Mouse (Mus musculus): ENCODE data around the gene Slc22a21. TPM values are rescaled to one million over a fixed set of nuclear protein-coding genes. Genes with fewer than 3 reads are reported as not detected.

Gene Slc22a21
- total RNA-seq, 2 experiments from 2014 or later, result 16.9 to 23.4 TPM

DNA sequence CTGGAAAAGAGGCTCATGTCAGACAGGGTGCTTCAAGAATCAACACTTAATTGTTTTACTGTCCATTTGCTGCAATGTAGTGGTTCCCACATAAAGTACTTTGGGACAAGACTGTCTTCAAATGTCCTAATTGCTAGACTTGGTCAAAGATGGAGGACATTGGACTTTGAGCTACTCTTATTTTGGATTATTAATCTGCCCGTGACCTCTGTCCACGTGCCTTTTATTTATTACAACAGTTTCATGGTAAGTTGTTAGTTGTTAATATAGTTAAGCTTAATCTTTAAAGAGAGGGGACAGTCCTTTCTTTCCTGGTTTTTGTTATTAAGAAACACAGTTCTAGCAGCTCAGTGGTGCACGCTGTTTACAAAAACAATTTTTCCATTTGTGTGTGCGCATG, 61.3 kb downstream of the Slc22a21 start:
- ATAC-seq (replicated peaks; ENCODE audit: low FRiP score, poor library complexity, severe bottlenecking), result no peak

DNA sequence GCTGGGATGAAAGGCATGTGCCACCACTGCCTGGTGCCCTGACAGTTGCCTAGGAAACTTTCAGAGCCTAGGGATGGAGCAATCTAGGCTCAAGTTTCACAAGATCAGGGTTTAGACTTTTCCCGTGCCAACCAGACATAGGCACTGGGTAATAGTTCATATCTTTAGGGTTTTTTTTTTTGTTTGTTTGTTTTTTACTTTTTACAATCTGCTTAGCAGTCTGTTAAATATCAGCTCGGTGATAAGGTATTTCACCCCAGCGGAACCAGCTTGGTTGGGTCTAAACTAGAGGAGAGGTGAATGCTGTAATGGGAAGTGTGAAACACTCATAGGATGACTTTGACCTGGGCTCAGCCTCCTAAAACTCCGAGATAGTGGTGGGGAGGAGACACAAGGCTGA, 69.1 kb downstream of the Slc22a21 start:
- no peak for ATAC-seq (replicated peaks; ENCODE audit: low FRiP score, poor library complexity, severe bottlenecking)

DNA sequence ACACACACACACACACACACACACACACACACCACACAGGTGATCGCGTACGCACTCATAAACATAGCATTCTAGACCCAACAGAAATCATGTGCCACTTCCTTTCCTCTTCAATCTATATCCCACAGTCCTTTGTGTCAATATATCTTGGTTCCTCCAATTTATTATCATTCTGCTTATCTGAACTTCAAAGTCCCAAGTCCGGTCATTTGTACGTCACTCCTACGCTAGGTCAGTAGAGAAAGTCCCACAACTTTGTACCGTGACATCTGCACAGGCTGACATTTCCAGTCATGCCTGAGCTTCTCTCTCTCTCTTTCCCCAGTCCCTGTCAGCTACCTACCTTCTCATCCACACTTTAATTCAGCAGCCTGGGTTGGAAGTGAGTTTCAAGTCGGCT, 71.4 kb downstream of the Slc22a21 start:
- no peak for ATAC-seq (replicated peaks; ENCODE audit: low FRiP score, poor library complexity, severe bottlenecking)

DNA sequence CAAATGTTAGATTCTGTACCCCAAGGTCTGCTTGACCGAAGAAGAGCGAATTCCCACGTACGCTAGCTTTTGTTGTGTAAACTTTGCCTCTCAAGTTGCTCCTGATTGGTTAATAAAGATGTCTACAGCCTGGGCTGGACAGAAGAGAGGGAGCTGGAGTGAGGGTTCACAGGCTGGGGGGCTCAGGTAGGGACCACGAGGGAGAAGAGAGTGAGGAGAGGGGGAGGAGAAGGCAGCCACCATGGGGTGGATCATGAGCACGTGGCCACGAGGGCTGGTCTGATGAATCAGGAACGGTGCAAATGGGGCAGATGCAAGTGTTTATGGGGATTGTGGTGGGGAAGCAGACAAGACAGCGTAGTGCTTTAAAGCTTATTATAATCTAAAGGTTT, 75.6 kb downstream of the Slc22a21 start:
- no peak for ATAC-seq (replicated peaks; ENCODE audit: low FRiP score, poor library complexity, severe bottlenecking)

DNA sequence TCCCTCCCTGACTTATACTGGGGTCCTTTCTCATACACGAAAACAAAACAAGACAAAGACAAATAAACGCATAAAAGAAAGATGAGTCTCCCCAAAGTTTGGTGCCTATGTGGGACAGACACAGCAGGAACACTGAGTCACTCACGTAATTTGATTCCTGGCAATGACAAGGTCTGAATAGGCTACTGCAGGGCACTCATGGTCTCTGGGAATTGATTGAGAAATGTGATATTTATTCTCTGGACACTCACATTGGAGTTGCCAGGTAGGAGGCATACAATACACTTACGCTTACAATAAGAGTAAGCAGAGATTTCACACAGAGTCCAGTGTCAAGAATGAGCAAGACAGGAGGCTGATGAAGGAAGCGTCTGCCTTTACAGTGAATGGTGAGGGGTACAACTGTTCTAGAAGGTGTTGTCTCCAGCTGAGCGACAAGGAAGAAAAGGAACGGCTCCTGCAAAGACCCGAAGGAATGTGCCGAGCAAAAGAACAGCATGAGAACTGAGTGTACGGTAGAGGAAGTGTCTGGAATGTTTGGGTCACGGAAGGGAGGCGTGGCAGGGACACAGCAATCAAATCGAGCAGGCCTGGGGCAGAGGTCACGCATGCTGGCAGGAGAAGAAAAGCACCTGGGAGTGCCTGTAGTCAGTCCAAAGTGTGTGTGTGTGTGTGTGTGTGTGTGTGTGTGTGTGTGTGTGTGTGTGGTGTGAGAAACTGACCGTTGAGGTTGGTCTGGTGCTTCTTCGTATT, 76.2 kb downstream of the Slc22a21 start:
- ATAC-seq (replicated peaks; ENCODE audit: low FRiP score, poor library complexity, severe bottlenecking), result no peak

DNA sequence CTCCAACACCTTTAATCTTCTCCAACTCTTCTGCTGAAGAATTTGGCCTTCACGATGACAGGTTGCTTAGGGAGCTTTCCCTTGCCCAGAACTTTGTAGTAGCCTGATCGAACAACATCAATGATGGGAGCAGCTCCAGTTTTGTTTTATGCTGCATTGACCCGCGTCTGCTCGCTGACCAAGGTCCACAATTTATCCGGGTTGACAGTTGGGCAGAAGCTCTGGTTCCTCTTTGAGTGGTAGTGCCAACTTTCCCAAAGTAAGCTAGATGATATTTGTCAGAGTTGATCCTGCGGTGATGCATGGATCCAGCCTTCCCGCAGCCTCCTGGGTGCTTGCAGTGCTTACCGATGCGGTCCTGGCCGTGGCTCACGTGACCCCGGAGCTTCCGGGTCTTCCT, 77.4 kb downstream of the Slc22a21 start:
- ATAC-seq (replicated peaks; ENCODE audit: low FRiP score, poor library complexity, severe bottlenecking), result no peak

DNA sequence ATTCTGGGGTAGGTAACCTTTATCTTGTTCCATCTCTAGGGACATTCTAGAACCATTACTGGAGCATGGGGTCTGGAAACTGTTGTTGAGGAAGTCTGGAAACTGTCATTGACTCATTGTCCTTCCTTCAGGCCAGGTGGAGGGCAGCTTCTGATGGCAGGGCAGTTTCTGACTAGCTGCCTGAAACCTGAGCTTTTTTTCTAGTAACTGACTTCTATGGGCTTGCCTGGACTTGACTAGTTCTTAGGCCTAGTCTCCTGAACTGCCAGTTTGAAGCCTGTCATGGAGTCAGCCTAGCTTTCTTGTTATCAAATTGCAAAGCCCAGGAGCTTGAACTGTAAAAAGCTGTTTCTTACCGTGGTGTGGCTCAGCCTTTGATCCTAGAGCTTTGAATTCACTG, 79.1 kb downstream of the Slc22a21 start:
- no peak for ATAC-seq (replicated peaks; ENCODE audit: low FRiP score, poor library complexity, severe bottlenecking)

DNA sequence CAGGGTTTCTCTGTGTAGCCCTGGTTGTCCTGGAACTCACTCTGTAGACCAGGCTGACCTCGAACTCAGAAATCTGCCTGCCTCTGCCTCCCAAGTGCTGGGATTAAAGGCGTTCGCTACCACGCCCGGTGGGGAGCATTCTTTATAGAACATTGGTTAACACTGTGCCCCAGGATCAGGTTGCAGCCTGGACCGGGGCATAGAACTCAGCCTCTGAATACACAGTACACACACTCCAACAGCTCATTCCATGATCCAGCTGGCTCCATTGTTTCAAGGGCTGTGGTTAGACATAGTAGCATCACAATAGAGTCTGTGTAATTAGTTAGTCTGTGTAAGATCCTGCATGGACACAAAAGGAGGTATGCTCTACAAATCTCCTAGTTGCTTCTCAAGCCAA, 80.2 kb downstream of the Slc22a21 start:
- ATAC-seq (replicated peaks; ENCODE audit: low FRiP score, poor library complexity, severe bottlenecking), result no peak

Other genes starting within 250 kb of the Slc22a21 start
- 8.8 and 17.8 TPM in 2 replicates for gene Irf1, start 210.3 kb downstream of the Slc22a21 start, total RNA-seq (2015; ENCODE audit: low replicate concordance)
- 15.9 and 22.7 TPM in 2 replicates for gene Irf1, start 210.3 kb downstream of the Slc22a21 start, total RNA-seq (2017; ENCODE audit: low replicate concordance)
- not detected in 2 replicates for gene Gm17334, start 207.1 kb downstream of the Slc22a21 start, total RNA-seq (2015; ENCODE audit: low replicate concordance)
- gene Gm17334, start 207.1 kb downstream of the Slc22a21 start, total RNA-seq (2017; ENCODE audit: low replicate concordance), result not detected in 2 replicates
- not detected in 2 replicates for gene Gm12216, start 121.1 kb downstream of the Slc22a21 start, total RNA-seq (2015; ENCODE audit: low replicate concordance)
- gene Gm12216, start 121.1 kb downstream of the Slc22a21 start, total RNA-seq (2017; ENCODE audit: low replicate concordance), result 0.17 TPM in 1 of 2 replicates, not detected in the other
- 2.1 and 2.7 TPM in 2 replicates for gene Slc22a5, start 88.7 kb downstream of the Slc22a21 start, total RNA-seq (2015; ENCODE audit: low replicate concordance)
- gene Slc22a5, start 88.7 kb downstream of the Slc22a21 start, total RNA-seq (2017; ENCODE audit: low replicate concordance), result 2.0 and 2.4 TPM in 2 replicates
- 154 and 157 TPM in 2 replicates for gene Slc22a4, start 47.8 kb upstream of the Slc22a21 start, total RNA-seq (2015; ENCODE audit: low replicate concordance)
- 202 and 262 TPM in 2 replicates for gene Slc22a4, start 47.8 kb upstream of the Slc22a21 start, total RNA-seq (2017; ENCODE audit: low replicate concordance)
- gene Pdlim4, start 88.7 kb upstream of the Slc22a21 start, total RNA-seq (2015; ENCODE audit: low replicate concordance), result 2.1 and 15.6 TPM in 2 replicates
- 0.56 TPM in 1 of 2 replicates, not detected in the other for gene Pdlim4, start 88.7 kb upstream of the Slc22a21 start, total RNA-seq (2017; ENCODE audit: low replicate concordance)
- 0.84 TPM in 1 of 2 replicates, not detected in the other for gene P4ha2, start 119.8 kb upstream of the Slc22a21 start, total RNA-seq (2015; ENCODE audit: low replicate concordance)
- gene P4ha2, start 119.8 kb upstream of the Slc22a21 start, total RNA-seq (2017; ENCODE audit: low replicate concordance), result 0.84 TPM in 1 of 2 replicates, not detected in the other